Mouse (Mus musculus): ENCODE measurements around the gene Trp53rkb. TPM values are rescaled to one million over a fixed set of nuclear protein-coding genes. Genes with fewer than 3 reads are reported as not detected.

The Trp53rkb gene
- polyA plus RNA-seq, 1 experiment from 2014 or later = 7.8 TPM

- H3K9ac ChIP-seq (replicated peaks; ENCODE audit: low read length) = no peak overlapping the region
- no peaks in the 10 kb centered on the region for H3K9me3 ChIP-seq (ENCODE audit: low read length)
- no peaks in the 10 kb centered on the region for H3K36me3 ChIP-seq (ENCODE audit: insufficient read depth, low read length)
- ATAC-seq (ENCODE audit: low FRiP score, low TSS enrichment) = no peak
- H3K27me3 ChIP-seq (ENCODE audit: insufficient read depth, low read length) = no peaks in the 10 kb centered on the region
- H3K4me3 ChIP-seq (ENCODE audit: low read length) = no peak overlapping the region
- no peak overlapping the region for H3K27ac ChIP-seq (ENCODE audit: low read length)
- H3K4me1 ChIP-seq (ENCODE audit: insufficient read depth, low read length) = peaks cover 15% of the 10 kb centered on the region; the same call in 1 of the 2 replicates
- no peak overlapping the region for H3K4me2 ChIP-seq (replicated peaks; ENCODE audit: low read depth, low read length)
- 79% methylated on average over 5 of the region's 5 CpGs for WGBS
These were observed 32.7 kb downstream of the Trp53rkb start for GRCm38 (mm10) chr2:166824998-166825397.

GRCm38 (mm10) chr2:166826491-166827224 lies 34.3 kb downstream of the Trp53rkb start:
- H3K27me3 ChIP-seq (ENCODE audit: insufficient read depth, low read length) = no peaks in the 10 kb centered on the region
- no peak overlapping the region for H3K4me2 ChIP-seq (replicated peaks; ENCODE audit: low read depth, low read length)
- H3K27ac ChIP-seq (ENCODE audit: low read length) = no peak overlapping the region
- ATAC-seq (ENCODE audit: low FRiP score, low TSS enrichment) = no peak
- no peaks in the 10 kb centered on the region for H3K36me3 ChIP-seq (ENCODE audit: insufficient read depth, low read length)
- H3K4me3 ChIP-seq (ENCODE audit: low read length) = no peak overlapping the region
- 90% methylated on average over 8 of the region's 8 CpGs for WGBS
- H3K9me3 ChIP-seq (ENCODE audit: low read length) = no peaks in the 10 kb centered on the region
- no peaks in the 10 kb centered on the region for H3K4me1 ChIP-seq (ENCODE audit: insufficient read depth, low read length)
- no peak overlapping the region for H3K9ac ChIP-seq (replicated peaks; ENCODE audit: low read length)

GRCm38 (mm10) chr2:166828306-166828705 lies 36.0 kb downstream of the Trp53rkb start:
- no peaks in the 10 kb centered on the region for H3K27me3 ChIP-seq (ENCODE audit: insufficient read depth, low read length)
- no peaks in the 10 kb centered on the region for H3K9me3 ChIP-seq (ENCODE audit: low read length)
- H3K4me3 ChIP-seq (ENCODE audit: low read length) = no peak overlapping the region
- no peak overlapping the region for H3K4me2 ChIP-seq (replicated peaks; ENCODE audit: low read depth, low read length)
- H3K9ac ChIP-seq (replicated peaks; ENCODE audit: low read length) = no peak overlapping the region
- WGBS = 90% methylated on average over 12 of the region's 12 CpGs
- H3K36me3 ChIP-seq (ENCODE audit: insufficient read depth, low read length) = no peaks in the 10 kb centered on the region
- no peak for ATAC-seq (ENCODE audit: low FRiP score, low TSS enrichment)
- no peaks in the 10 kb centered on the region for H3K4me1 ChIP-seq (ENCODE audit: insufficient read depth, low read length)
- H3K27ac ChIP-seq (ENCODE audit: low read length) = no peak overlapping the region

DNA sequence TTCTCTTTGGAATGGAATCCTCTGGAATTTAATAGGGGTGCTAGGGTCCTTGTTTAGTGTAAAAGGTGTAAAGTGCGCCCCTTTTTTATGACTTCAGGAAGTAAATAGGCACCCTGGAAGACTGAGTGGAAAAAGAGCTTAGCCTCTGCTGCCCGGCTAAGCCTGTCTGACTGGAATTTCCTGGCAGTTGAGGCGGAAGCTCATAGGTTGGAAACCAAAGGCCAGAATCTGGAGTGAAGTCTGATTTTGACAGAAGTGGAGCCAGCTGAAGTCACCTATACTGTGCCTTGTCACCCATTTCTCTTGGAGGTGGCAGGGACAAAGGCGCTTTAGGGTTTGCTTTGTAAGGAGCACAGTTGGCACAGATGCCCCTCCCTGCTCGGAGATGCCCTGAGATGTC lies 38.0 kb downstream of the Trp53rkb start:
- Histone ChIP-seq H3K4me3 (ENCODE audit: low read length) (no peak overlapping the region), H3K4me1 (ENCODE audit: insufficient read depth, low read length) (no peaks in the 10 kb centered on the region), H3K9me3 (ENCODE audit: low read length) (no peaks in the 10 kb centered on the region), H3K9ac (replicated peaks; ENCODE audit: low read length) (no peak overlapping the region), H3K4me2 (replicated peaks; ENCODE audit: low read depth, low read length) (no peak overlapping the region), H3K36me3 (ENCODE audit: insufficient read depth, low read length) (no peaks in the 10 kb centered on the region), H3K27ac (ENCODE audit: low read length) (0 out of 2 replicates have a peak overlapping the region, but pooled peaks have one; percentile 10), H3K27me3 (ENCODE audit: insufficient read depth, low read length) (no peaks in the 10 kb centered on the region)
- no peak for ATAC-seq (ENCODE audit: low FRiP score, low TSS enrichment)
- WGBS = 68% methylated on average over 5 of the region's 5 CpGs

DNA sequence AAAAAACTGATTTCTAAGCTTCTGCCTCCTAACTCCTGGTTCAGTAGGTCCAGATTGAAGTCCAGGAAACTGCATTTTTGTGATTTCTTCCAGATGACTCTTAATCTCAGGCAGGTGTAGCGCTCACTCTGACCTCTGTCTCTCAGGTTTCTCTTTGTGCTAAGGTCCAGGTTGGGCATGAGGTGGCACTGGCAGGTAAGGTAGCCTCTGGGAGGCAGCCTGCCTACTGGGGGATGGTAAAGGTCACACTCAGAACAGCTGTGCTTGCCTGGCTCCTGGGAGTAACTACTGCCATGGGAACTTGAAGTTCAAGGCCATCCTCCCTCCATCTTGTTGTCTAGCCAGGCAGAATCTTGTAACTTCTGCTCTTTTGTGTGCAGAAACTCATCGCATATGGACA lies 41.8 kb downstream of the Trp53rkb start:
- no peaks in the 10 kb centered on the region for H3K9me3 ChIP-seq (ENCODE audit: low read length)
- H3K4me2 ChIP-seq (replicated peaks; ENCODE audit: low read depth, low read length) = no peak overlapping the region
- H3K4me1 ChIP-seq (ENCODE audit: insufficient read depth, low read length) = no peaks in the 10 kb centered on the region
- no peak for ATAC-seq (ENCODE audit: low FRiP score, low TSS enrichment)
- peaks cover 6% of the 10 kb centered on the region; the same call in 1 of the 2 replicates for H3K36me3 ChIP-seq (ENCODE audit: insufficient read depth, low read length)
- no peaks in the 10 kb centered on the region for H3K27me3 ChIP-seq (ENCODE audit: insufficient read depth, low read length)
- H3K9ac ChIP-seq (replicated peaks; ENCODE audit: low read length) = no peak overlapping the region
- WGBS = 91% methylated on average over 2 of the region's 2 CpGs
- no peak overlapping the region for H3K27ac ChIP-seq (ENCODE audit: low read length)
- no peak overlapping the region for H3K4me3 ChIP-seq (ENCODE audit: low read length)

DNA sequence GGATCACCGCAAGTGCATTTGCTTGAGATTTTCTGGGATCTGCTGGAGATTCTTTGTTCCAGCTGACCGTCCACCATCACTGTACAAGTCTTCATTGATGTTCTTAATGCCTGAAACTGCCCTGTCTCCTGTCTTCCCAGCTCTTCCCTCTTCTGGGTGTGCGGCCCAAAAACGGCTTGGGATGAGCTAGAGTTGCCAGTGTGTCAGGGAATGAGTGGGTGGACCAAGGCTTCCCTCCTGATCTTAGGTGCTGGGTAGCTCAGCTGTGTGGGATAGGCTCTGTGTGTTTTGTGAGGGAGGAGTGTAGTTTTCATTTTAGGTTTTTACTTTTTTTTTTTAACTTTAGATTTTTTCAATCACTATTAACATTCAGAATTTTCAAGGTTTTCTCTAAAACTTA lies 42.5 kb downstream of the Trp53rkb start:
- no peak overlapping the region for H3K4me2 ChIP-seq (replicated peaks; ENCODE audit: low read depth, low read length)
- no peaks in the 10 kb centered on the region for H3K27me3 ChIP-seq (ENCODE audit: insufficient read depth, low read length)
- H3K4me3 ChIP-seq (ENCODE audit: low read length) = no peak overlapping the region
- H3K4me1 ChIP-seq (ENCODE audit: insufficient read depth, low read length) = no peaks in the 10 kb centered on the region
- H3K9me3 ChIP-seq (ENCODE audit: low read length) = no peaks in the 10 kb centered on the region
- H3K36me3 ChIP-seq (ENCODE audit: insufficient read depth, low read length) = peaks cover 6% of the 10 kb centered on the region; the same call in 1 of the 2 replicates
- no peak overlapping the region for H3K9ac ChIP-seq (replicated peaks; ENCODE audit: low read length)
- ATAC-seq (ENCODE audit: low FRiP score, low TSS enrichment) = no peak
- WGBS = 92% methylated on average over 4 of the region's 4 CpGs
- H3K27ac ChIP-seq (ENCODE audit: low read length) = no peak overlapping the region

DNA sequence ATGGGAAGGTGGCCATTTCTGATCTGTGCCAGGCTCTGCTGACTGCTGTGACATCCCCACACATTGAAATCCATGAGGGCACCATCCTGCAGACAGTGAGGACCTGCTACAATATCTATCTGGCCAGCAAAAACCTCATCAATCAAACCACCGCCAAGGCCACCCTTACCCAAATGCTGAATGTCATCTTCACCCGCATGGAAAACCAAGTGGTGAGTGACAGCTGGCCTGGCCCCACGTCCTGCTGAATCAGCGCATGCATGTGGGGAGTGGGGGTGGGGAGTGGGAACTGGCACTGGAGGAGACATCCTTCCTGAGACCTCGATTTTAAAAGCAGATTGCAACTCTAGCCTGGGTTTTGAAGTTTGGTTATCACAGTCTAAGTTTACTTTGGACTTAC lies 43.2 kb downstream of the Trp53rkb start:
- Histone ChIP-seq H3K27ac (ENCODE audit: low read length) (no peak overlapping the region), H3K4me2 (replicated peaks; ENCODE audit: low read depth, low read length) (no peak overlapping the region), H3K4me3 (ENCODE audit: low read length) (no peak overlapping the region), H3K9ac (replicated peaks; ENCODE audit: low read length) (no peak overlapping the region), H3K36me3 (ENCODE audit: insufficient read depth, low read length) (peaks cover 6% of the 10 kb centered on the region; the same call in 1 of the 2 replicates), H3K4me1 (ENCODE audit: insufficient read depth, low read length) (no peaks in the 10 kb centered on the region), H3K9me3 (ENCODE audit: low read length) (no peaks in the 10 kb centered on the region), H3K27me3 (ENCODE audit: insufficient read depth, low read length) (no peaks in the 10 kb centered on the region)
- no peak for ATAC-seq (ENCODE audit: low FRiP score, low TSS enrichment)
- WGBS = 76% methylated on average over 5 of the region's 5 CpGs

DNA sequence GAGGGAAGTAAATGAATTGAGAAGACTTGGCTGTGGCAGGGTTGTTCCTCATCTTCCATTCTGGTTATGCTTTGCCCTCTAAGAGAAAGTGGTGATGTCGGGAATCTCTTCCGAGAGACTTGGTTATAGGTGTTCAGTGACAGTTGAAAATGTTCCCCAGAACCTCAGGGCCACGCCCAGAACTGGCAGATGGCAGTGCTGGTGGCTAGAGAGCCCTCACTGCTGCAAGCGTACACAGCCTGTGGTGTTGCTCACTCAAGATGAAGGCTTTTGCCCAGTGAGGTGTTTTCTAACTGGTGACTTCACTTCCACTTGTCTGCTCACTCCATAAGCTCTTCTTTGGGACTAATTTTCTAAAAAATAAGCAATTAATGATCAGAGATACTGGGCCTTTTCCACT lies 49.5 kb downstream of the Trp53rkb start:
- H3K9me3 ChIP-seq (ENCODE audit: low read length) = no peaks in the 10 kb centered on the region
- no peak overlapping the region for H3K27ac ChIP-seq (ENCODE audit: low read length)
- ATAC-seq (ENCODE audit: low FRiP score, low TSS enrichment) = no peak
- H3K4me3 ChIP-seq (ENCODE audit: low read length) = no peak overlapping the region
- no peaks in the 10 kb centered on the region for H3K27me3 ChIP-seq (ENCODE audit: insufficient read depth, low read length)
- no peaks in the 10 kb centered on the region for H3K4me1 ChIP-seq (ENCODE audit: insufficient read depth, low read length)
- 87% methylated on average over 4 of the region's 4 CpGs for WGBS
- peaks cover 7% of the 10 kb centered on the region; the same call in 1 of the 2 replicates for H3K36me3 ChIP-seq (ENCODE audit: insufficient read depth, low read length)
- no peak overlapping the region for H3K4me2 ChIP-seq (replicated peaks; ENCODE audit: low read depth, low read length)
- no peak overlapping the region for H3K9ac ChIP-seq (replicated peaks; ENCODE audit: low read length)

Other genes with a start within 250 kb of the Trp53rkb start
- 15.7 and 17.8 TPM in 2 replicates for gene Prex1, start 78.7 kb upstream of the Trp53rkb start, polyA plus RNA-seq (2015; fragmentation: Nextera tagmentation; extraction: Ambion mirVana)
- gene Arfgef2, start 13.1 kb downstream of the Trp53rkb start, polyA plus RNA-seq (2015; fragmentation: Nextera tagmentation; extraction: Ambion mirVana) = 4.6 and 4.9 TPM in 2 replicates
- gene Cse1l, start 113.5 kb downstream of the Trp53rkb start, polyA plus RNA-seq (2015; fragmentation: Nextera tagmentation; extraction: Ambion mirVana) = 135 and 140 TPM in 2 replicates
- gene Stau1, start 203.8 kb downstream of the Trp53rkb start, polyA plus RNA-seq (2015; fragmentation: Nextera tagmentation; extraction: Ambion mirVana) = 92.0 and 98.8 TPM in 2 replicates
- 57.6 and 59.2 TPM in 2 replicates for gene Ddx27, start 222.7 kb downstream of the Trp53rkb start, polyA plus RNA-seq (2015; fragmentation: Nextera tagmentation; extraction: Ambion mirVana)